Mouse (Mus musculus) stomach, embryonic 16.5 days (tissue): Measurements from ENCODE around the gene Klk1b24. TPM values are rescaled to one million over a fixed set of nuclear protein-coding genes. Genes with fewer than 3 reads are reported as not detected.
"Not testable (repeated sequence)": the region's sequence is repeated elsewhere in the genome, so short reads cannot be mapped to it uniquely, and the experiment has no call there.

Experiments used
- ATAC-seq: fragments of 200-750 bp; cut with Nextera tagmentation; 2 replicates; pipeline ENCODE4 v1.8.0; 2017; ENCODE audit warnings: moderate number of reproducible peaks, moderate TSS enrichment; ENCODE audit not compliant: insufficient read depth, low FRiP score
- H3K27ac ChIP-seq: fragments of 300-500 bp; sonication (generic); 2 replicates; pipeline ENCODE4 v1.5.1; 2014; ENCODE audit warnings: low read length
- H3K27me3 ChIP-seq: fragments of 300-500 bp; sonication (generic); 2 replicates; pipeline ENCODE4 v1.6.1; 2014; ENCODE audit warnings: low read length, control low read depth, mixed read lengths; ENCODE audit not compliant: control insufficient read depth, insufficient read depth
- H3K36me3 ChIP-seq: fragments of 300-500 bp; sonication (generic); 2 replicates; pipeline ENCODE4 v1.6.1; 2014; ENCODE audit warnings: low read length; ENCODE audit not compliant: control insufficient read depth, insufficient read depth
- H3K4me1 ChIP-seq: fragments of 300-500 bp; sonication (generic); 2 replicates; pipeline ENCODE4 v1.6.1; 2014; ENCODE audit warnings: low read length, control low read depth, mixed read lengths; ENCODE audit not compliant: control insufficient read depth, insufficient read depth
- H3K4me2 ChIP-seq: fragments of 300-500 bp; sonication (generic); 2 replicates; pipeline ENCODE4 v1.6.1; 2014; ENCODE audit warnings: low read depth, low read length, mixed read lengths
- H3K4me3 ChIP-seq: fragments of 300-500 bp; sonication (generic); replicated peaks from 2 replicates; pipeline ENCODE4 v1.5.1; 2014; ENCODE audit warnings: mild to moderate bottlenecking, low read length
- H3K9ac ChIP-seq: fragments of 300-500 bp; sonication (generic); 2 replicates; pipeline ENCODE4 v1.6.1; 2014; ENCODE audit warnings: low read length
- H3K9me3 ChIP-seq: fragments of 300-500 bp; sonication (generic); replicated peaks from 2 replicates; pipeline ENCODE4 v1.6.1; 2016; ENCODE audit warnings: low read length, control low read depth; ENCODE audit not compliant: control insufficient read depth
- WGBS: fragments of 180-500 bp; shearing (Covaris S2); extraction: QIAGEN DNeasy Blood & Tissue Kit; methylation state at CpG from one replicate; pipeline ENCODE4 v1.1.7; 2014; 5-methylcytosine and 5-hydroxymethylcytosine counted together
- polyA plus RNA-seq: library from polyadenylated mRNA; unstranded; fragments of >200 nt; fragmentation: Nextera tagmentation; extraction: Ambion mirVana; gene quantifications from 2 replicates; pipeline ENCODE4 v1.2.1, GENCODE M21; 2015

Klk1b24 gene
- 0.41 TPM in 1 of 2 replicates, not detected in the other for polyA plus RNA-seq

DNA sequence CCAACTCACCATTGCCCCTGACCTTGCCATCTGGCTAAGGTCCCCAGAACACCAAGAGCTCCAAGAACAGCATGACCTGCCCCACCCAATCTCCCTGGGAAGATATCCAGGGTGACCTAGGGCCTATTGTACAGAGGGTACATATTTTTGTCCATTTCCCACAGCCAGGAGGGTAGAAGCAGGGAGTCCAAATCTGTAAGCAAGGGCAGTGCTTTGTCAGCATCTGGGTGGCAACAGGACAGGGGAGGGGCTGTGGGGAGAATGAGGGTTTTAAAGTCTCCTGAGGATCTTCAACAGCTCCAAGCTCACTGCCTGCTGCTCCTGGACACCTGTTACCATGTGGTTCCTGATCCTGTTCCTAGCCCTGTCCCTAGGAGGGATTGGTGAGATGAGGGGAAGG is at the start of gene Klk1b24:
Gene Klk1b24, plus strand, starts transcription at position 301 of the 400 bp plus-strand sequence.
- H3K4me1 ChIP-seq, H3K36me3 ChIP-seq, H3K27me3 ChIP-seq, ATAC-seq, H3K4me2 ChIP-seq, H3K9me3 ChIP-seq, H3K4me3 ChIP-seq, H3K9ac ChIP-seq, H3K27ac ChIP-seq: not testable (repeated sequence)

DNA sequence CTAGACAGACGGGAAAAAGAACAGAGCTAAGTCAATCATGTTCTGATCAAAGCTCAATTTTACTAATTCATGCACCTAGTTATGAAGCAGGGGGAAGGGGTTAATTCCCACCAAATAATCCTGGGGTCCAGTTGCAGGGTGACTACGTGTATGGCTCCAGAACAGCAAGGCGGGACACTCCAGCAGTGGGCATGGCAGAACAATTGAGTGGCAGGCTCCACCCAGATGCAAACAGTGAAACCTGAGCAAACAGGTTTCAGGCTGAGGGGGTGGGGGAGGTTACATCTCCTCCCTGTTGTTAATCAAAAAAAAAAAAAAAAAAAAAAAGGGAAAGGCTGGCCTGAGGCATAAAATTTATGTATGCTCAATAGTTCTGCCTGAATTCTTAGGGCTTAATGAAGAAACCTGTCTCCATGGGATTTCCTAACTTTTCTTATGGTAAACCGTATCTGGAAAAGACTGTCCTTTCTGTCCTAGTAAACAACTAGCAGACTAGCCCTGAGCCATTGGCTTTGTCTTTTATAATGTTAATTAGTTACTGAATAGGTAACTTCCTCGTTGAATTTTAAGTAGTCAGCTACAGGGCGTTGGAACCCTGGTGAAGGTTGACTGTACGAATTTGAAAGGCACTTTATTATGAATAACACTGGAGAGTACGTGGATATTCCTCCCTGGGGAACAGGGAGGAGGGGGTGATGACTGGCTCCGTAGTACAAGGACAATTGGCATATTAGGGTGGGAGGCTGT is 8.6 kb upstream of the Klk1b24 start:
- WGBS: 56% methylated on average over 9 of the region's 9 CpGs
- H3K27ac ChIP-seq: no peak overlapping the region; the same call in 1 of the 2 replicates
- ATAC-seq: peak; percentile 56; the same call in 1 of the 2 replicates
- H3K4me1 ChIP-seq: no peaks in the 10 kb centered on the region
- no peak overlapping the region for H3K4me2 ChIP-seq
- no peak overlapping the region for H3K9ac ChIP-seq
- H3K9me3 ChIP-seq: no peaks in the 10 kb centered on the region
- no peak overlapping the region for H3K4me3 ChIP-seq
- H3K36me3 ChIP-seq: no peaks in the 10 kb centered on the region
- no peaks in the 10 kb centered on the region for H3K27me3 ChIP-seq

- WGBS: 56% methylated on average over 8 of the region's 8 CpGs
Observed at GRCm38 (mm10) chr7:44186516-44186915, 1.5 kb upstream of the Klk1b24 start.

GRCm38 (mm10) chr7:44193466-44193865 is 5.4 kb downstream of the Klk1b24 start:
- H3K4me2 ChIP-seq, H3K4me1 ChIP-seq, H3K27ac ChIP-seq, ATAC-seq, H3K4me3 ChIP-seq, H3K9ac ChIP-seq, H3K9me3 ChIP-seq, H3K27me3 ChIP-seq, H3K36me3 ChIP-seq: not testable (repeated sequence)
- 88% methylated on average over 1 of the region's 1 CpGs for WGBS

More at GRCm38 (mm10) chr7:44186516-44186915, 1.5 kb upstream of the Klk1b24 start:
- H3K9ac ChIP-seq, H3K9me3 ChIP-seq, H3K4me3 ChIP-seq, H3K27ac ChIP-seq, H3K4me1 ChIP-seq, H3K27me3 ChIP-seq, H3K4me2 ChIP-seq, H3K36me3 ChIP-seq: not testable (repeated sequence)
- ATAC-seq: peak; percentile 62; the same call in 1 of the 2 replicates

- Histone ChIP-seq H3K9ac (no peak within 1 kb of the TSS), H3K4me2 (no peak within 1 kb of the TSS), H3K4me3 (no peak within 1 kb of the TSS), H3K4me1 (no peaks in the 10 kb centered on the region), H3K9me3 (no peaks in the 10 kb centered on the region), H3K27me3 (no peaks in the 10 kb centered on the region), H3K27ac (no peak within 1 kb of the TSS), H3K36me3 (no peaks in the 10 kb centered on the region)
- ATAC-seq: no peak
- 63% methylated on average over 3 of the region's 3 CpGs for WGBS
Observed at GRCm38 (mm10) chr7:44197891-44198290, 9.9 kb downstream of the Klk1b24 start, which contains the start of gene Klk1b3. Gene Klk1b3, plus strand, starts transcription at chr7:44198191.

DNA sequence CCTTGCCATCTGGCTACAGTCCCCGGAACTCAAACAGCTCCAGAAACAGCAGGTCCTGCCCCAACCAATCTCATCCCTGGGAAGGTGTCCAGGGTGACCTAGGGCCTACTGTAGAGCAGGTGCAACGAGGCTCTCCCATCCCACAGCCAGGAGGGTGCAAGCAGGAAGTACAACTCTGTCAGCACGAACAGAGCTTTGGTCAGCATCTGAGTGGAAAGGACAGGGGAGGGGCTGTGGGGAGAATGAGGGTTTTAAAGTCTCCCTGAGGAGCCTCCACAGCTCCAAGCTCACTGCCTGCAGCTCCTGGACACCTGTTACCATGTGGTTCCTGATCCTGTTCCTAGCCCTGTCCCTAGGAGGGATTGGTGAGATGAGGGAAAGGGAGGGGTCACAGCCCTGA is 19.1 kb downstream of the Klk1b24 start, which contains the start of gene Klk1b4:
Gene Klk1b4, plus strand, starts transcription at position 301 of the 400 bp plus-strand sequence.
- ATAC-seq, H3K9me3 ChIP-seq, H3K36me3 ChIP-seq, H3K4me3 ChIP-seq, H3K4me1 ChIP-seq, H3K27me3 ChIP-seq, H3K4me2 ChIP-seq, H3K9ac ChIP-seq, H3K27ac ChIP-seq: not testable (repeated sequence)
- 41% methylated on average over 3 of the region's 3 CpGs for WGBS

DNA sequence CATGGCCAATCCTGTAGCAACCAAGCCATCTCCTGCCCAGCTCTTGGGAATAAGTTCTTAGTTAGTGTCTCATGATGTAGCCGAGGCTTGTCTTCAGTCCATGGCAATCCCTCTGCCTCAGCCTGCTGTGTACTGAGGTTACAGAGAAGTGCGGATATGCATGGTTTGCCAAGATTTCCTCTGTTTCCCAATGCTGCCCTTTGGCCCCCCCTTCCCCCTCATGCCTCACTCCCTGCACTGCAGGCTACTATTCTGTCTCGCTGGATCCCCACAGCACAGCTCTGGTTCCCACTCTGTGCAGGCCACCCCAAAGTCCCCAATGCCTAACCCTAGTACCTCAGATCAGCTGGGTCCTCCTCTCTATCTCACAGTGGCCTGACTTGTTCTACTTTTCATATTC is 20.3 kb downstream of the Klk1b24 start:
- no peak overlapping the region for H3K4me2 ChIP-seq
- no peak overlapping the region for H3K4me3 ChIP-seq
- no peaks in the 10 kb centered on the region for H3K9me3 ChIP-seq
- H3K4me1 ChIP-seq: no peaks in the 10 kb centered on the region
- WGBS: 78% methylated on average over 3 of the region's 3 CpGs
- no peak overlapping the region for H3K9ac ChIP-seq
- H3K27me3 ChIP-seq: no peaks in the 10 kb centered on the region
- no peaks in the 10 kb centered on the region for H3K36me3 ChIP-seq
- ATAC-seq: no peak
- H3K27ac ChIP-seq: no peak overlapping the region

DNA sequence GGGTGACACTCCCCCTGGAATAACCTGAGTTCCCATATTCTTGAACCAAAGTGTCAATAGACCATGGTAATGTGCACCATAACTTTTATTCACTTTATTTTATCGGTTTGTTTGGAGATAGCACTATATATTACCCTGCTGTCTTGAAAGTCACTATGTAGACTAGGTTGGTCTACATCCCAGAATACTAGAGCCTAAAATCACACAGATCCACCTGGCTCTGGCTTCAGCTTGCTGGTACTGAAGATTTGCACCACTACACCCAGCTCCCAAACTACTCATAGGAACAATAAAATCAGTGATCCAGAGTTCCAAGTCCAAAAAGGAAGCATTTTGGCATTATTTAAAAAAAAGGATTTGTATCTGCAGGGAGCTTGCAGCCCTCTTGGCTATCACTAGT is 27.6 kb downstream of the Klk1b24 start, which contains the start of gene Klk1b5:
Gene Klk1b5, plus strand, starts transcription at position 301 of the 400 bp plus-strand sequence.
- Histone ChIP-seq H3K4me2 (no peak within 1 kb of the TSS), H3K27me3 (no peaks in the 10 kb centered on the region), H3K36me3 (no peaks in the 10 kb centered on the region), H3K4me1 (no peaks in the 10 kb centered on the region), H3K4me3 (no peak within 1 kb of the TSS), H3K9ac (no peak within 1 kb of the TSS), H3K27ac (no peak within 1 kb of the TSS), H3K9me3 (no peaks in the 10 kb centered on the region)
- ATAC-seq: no peak
- WGBS: 83% methylated on average over 1 of the region's 1 CpGs

- 66% methylated on average over 8 of the region's 10 CpGs for WGBS
- H3K4me3 ChIP-seq, H3K9me3 ChIP-seq, H3K4me2 ChIP-seq, H3K27me3 ChIP-seq, H3K27ac ChIP-seq, H3K4me1 ChIP-seq, H3K9ac ChIP-seq, H3K36me3 ChIP-seq: not testable (repeated sequence)
- ATAC-seq: peak; percentile 51; the same call in 1 of the 2 replicates
Observed at GRCm38 (mm10) chr7:44221601-44222000, 33.6 kb downstream of the Klk1b24 start.
